Mouse (Mus musculus) adrenal gland, adult (tissue): Measurements from ENCODE around the gene Mapkapk2.

Experiments used
- DNase-seq, 2 experiments: peaks; one replicate each; pipeline ENCODE4 v3.0.0; 2022 to 2023; ENCODE audit warnings: low spot score in 1 of 2; ENCODE audit not compliant: inconsistent age in 2 of 2

The Mapkapk2 gene

GRCm38 (mm10) chr1:131084289-131084688 is 13.3 kb downstream of the Mapkapk2 start:
- peak; percentile 72 to 90 for DNase-seq

GRCm38 (mm10) chr1:131083609-131084008 is 14.0 kb downstream of the Mapkapk2 start:
- peak; percentile 83 to 95 for DNase-seq

DNA sequence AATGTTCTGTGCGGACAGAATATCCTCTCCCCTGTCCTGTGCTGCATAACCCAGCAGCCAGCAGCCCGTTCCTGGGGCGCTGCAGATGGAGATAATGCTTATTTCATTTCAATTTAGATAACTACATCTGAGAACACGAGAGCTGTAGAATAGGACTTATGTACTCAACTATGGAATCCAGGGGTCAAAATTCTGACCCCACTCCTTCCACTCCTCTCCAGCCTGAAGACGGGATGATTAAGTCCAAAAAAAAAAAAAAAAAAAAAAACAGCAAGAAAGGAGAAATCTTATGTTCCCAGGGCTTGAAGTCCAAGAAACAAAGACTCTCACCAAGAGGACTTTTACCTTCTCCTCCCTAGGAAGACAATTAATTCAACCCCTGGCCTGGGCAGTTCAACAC is 14.5 kb downstream of the Mapkapk2 start:
- no peak for DNase-seq

- no peak for DNase-seq
These were observed 16.9 kb downstream of the Mapkapk2 start for GRCm38 (mm10) chr1:131080686-131081085.

DNA sequence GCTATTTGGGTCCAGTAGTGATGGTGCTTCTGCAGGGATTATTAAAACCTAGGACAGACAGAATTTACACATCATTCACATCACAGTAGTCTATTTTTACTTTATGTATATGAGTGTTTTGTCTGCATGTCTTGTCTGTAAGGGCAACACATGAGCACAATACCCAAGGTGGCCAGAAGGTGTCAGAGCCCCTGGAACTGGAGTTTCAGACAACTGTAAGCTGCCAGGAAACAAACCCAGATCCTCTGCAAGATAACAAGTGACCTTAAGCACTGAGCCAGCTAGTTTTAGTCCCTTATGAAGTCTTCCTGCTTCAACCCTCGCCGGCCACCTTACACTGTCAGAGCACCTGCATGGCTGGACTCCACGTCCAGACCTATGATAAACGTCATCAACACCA is 17.9 kb downstream of the Mapkapk2 start:
- DNase-seq = peak in 1 of 2 experiments; percentile 77

DNA sequence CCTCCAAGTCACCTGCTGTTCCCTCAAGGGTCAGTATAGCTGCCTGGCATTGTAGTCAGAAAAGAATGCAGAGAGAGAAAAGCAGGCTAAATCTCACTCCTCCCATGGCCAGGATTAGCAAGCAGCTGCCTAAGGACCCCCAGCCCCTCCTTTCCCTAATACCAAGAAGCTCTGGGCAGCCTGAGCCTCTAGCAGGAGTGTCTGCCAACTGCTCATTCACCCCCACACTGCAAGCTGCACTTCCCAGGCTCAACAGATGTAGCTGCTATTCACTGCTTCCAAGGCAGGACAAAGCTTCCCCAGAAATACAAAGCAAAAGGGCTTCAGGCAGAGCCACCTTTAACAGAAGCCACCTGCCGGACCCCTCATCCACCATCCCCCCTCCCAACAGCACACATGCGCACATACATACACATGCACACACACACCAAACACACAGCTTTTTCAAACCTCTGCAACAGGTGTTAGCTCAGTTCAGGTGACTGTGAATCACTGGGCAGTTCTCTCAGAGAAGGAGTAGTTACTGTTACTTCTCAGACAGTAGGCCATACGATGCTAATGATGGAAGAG is 18.8 kb downstream of the Mapkapk2 start:
- peak in 1 of 2 experiments; percentile 69 for DNase-seq

DNA sequence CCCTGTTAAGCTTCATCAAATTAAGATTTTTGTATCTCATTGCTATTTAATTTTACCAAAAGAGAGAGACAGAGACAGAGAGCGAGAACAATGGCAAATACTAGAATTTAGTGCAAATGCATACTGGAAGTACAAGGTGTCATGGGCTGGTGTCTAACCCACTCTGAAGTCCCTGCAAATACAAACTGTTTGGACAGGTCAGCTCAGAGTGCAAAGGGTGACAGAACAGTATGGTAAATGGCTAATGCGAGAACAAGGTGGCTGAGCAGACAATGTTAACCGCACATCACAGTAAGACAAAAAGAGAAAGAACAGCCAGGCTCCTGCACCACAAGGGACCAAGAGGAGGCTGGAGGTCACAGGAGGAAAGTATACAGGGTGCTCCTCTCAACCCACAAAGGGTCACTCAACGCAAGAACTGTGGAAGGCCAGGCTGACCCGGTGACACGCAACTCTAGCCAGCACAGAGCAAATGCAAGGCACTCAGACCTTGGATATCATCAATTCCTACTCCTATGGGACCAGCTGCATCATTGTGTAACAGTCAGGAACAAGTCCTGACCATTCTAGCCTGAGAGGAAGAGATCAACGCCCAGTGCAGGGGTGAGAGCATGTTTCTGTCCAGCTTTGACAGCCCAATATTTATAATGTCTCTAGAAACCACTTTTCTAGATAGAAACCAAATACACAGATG is 22.4 kb downstream of the Mapkapk2 start:
- DNase-seq = peak in 1 of 2 experiments; percentile 67

DNA sequence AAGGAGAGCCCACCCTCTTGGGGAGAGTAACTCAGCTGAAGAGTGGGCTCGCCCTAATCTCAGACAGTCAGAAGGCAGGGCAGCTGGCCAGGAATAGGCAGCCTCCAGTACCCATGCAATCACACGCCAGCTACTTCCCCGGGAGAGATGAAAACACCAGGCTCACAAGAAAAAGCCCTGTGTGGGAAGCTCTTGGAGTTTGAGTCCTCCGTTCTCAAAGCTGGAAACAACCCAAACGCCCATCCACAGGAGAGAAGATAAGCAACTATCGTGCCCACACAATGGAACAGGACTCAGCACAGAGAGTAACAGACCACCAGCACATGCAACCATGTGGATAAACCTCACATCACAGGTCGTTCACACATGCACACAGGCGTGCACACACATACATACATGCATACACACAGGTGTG is 23.1 kb downstream of the Mapkapk2 start:
- DNase-seq = peak in 1 of 2 experiments; percentile 71

- peak in 1 of 2 experiments; percentile 65 for DNase-seq
These were observed 25.1 kb downstream of the Mapkapk2 start for GRCm38 (mm10) chr1:131072376-131072990.

DNA sequence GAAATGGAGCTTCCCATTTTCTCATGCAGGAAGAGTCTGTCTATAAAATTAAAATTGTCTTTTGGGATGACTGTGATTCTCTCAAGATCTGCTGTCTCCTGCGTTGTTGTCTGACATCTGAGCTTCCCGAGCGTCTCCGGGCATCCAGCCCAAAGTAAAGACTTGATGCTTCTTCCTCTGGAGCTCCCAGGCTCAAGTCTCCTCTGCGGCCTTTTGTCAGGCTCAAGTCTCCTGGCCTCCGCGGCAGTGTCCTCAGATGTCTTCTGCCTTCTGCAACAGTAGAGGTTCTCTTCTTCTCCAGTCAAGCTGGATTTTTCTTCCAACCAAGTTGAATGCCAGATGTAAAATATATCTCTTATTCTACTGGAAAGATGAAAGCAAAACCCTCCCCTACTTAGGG is 28.6 kb downstream of the Mapkapk2 start:
- no peak for DNase-seq

- peak in 1 of 2 experiments; percentile 87 for DNase-seq
These were observed 29.5 kb downstream of the Mapkapk2 start for GRCm38 (mm10) chr1:131068011-131068727.

DNA sequence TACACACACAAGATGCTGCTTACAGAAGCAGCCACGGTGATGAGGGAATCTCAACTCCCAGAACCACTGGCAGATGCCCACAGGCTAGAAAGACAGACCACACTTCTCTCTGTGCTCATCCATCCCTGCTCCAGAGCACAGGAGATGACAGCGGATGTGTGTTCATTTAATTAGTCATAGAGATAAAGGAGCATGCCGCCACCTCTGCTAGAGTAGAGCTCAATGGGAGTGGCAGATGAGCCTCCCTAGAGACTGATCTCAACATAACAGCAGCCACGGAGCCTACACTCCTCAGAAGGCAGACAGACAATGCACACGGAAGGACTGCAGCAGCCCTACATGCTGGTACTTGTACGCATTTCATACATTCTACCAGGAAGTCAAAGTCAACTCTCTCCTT is 33.4 kb downstream of the Mapkapk2 start:
- DNase-seq = peak in 1 of 2 experiments; percentile 63

- peak in 1 of 2 experiments; percentile 66 for DNase-seq
These were observed 34.8 kb downstream of the Mapkapk2 start for GRCm38 (mm10) chr1:131062821-131063220.

DNA sequence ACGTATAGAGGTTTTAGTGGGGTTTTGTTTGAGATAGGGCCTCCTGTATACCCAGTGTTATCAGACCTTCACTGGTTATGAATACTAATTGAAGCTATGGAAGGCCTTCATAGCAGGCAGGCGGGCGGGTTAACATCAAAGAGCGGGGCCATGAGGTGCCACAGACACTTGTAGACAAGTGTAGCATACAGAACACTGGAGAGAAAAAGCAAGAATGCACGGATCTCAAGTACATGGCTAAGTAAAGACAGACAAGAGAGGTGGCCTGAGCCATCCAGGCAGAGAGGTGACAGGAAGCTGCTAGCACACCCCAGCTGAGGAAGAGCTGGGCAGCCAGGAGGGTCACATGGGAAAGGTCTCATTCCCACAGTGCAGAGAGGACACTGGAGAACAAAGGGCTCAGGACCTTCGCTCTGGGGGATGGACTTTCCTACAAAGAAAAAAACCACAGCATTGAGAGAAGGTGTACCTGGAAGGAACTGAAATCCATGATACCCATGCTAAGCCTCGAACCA is 35.8 kb downstream of the Mapkapk2 start:
- no peak for DNase-seq

DNA sequence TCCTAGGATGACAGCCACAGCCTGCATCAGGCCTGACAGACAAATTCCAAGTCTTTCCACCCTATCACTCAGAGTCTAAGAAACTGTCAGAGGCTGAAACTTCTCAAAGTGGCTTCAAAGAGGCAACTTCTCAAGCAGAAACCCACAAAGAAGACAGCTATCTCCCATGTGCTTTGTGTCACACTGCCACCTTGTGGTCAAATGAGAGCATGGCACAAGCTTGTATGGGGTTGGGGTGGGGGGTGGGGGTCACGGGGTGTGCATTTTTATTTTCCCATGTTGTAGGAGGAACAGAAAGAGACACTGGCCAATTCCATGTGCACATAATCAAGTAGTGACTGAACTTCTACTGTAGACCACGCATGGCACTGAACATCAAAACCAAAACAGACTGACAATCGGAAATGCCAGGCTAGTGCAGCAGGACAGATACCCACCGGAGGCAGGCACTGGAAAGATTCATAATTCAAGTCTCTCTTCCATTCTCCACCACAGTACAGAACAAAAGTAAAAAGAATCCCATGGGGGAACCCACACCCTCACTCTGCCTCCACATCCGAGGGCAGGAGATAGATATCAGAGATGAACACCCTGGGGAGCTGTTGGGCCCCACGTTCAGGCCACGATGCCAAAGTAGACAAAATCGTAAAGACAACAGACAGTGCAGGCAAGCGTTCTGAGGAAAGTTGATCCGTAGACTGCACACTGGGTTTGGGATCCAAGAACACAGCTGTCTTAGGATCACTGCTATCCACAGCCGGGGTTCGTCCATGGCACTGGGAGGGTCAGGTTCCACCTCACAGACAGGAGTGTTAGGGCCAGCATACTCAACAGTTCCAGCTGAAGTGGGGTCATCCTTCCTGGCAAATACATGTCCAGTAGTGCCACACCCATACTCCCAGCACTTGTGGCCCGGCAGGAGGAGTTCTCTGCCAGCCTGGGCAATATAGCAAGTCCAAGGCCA is 37.1 kb downstream of the Mapkapk2 start:
- peak; percentile 34 to 81 for DNase-seq

- DNase-seq = no peak
These were observed 37.8 kb downstream of the Mapkapk2 start for GRCm38 (mm10) chr1:131059841-131060240.

DNA sequence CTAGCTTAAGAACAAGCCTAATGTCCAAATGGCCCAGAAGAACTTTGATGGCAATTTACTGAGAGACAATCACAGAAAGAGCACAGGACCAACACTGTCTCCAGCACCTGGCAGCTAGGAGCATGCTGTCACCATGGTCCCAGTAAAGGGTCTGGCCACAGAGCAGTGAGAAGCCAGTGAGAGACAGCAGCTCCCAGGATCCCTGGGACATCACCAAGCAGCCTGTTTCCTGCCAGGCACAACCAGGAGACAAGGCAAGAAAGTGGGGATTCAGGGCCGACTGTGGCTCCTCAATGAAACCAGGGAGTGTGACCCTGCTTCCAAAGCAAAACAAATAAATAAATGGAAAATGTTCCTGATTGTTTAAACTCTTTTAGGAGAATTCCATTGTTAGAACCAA is 38.2 kb downstream of the Mapkapk2 start:
- peak in 1 of 2 experiments; percentile 8 for DNase-seq

DNA sequence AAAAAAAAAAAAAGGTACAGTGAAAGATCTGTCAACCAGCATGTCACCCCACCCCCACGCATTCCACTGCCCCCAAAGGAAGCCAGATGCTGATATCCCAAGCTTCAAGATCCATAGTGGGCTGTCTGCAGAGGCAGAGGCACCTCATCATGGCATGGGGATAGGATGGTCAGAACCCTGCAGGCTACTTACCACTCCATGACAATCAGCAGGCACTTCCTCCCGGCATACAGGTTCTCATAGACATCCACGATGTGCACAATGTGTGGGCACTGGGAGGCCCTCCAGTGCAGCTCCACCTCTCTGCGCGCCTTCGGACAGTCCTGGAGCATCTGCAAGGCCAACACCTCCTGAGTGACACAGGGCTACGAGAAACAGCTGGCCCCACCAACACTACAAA is 39.2 kb downstream of the Mapkapk2 start:
- DNase-seq = peak in 1 of 2 experiments; percentile 10

GRCm38 (mm10) chr1:131054251-131054650 is 43.4 kb downstream of the Mapkapk2 start:
- DNase-seq = peak; percentile 12 to 28

DNA sequence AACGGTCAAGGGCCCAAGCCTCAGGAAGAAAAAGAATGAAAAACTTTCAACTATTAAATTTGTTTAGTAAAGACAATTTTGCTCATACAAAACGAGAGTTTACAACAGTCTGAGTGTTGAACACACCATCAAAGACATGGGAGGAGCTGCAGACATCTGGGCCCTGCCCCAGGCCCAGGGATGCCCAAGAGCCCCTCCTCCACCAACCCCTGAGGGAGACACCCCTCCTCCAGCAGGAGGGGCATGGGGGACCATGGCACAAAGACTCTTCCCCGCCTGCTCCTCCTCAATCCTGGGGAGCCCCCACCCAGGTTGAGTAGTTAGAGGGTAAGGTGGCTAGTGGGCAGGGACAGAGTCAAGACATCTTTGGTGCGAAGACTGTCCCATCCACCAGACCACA is 44.0 kb downstream of the Mapkapk2 start:
- peak; percentile 7 to 43 for DNase-seq
